Mouse (Mus musculus): ENCODE results near the gene Rd3. TPM values are rescaled to one million over a fixed set of nuclear protein-coding genes. Genes with fewer than 3 reads are reported as not detected.

The Rd3 gene
- polyA plus RNA-seq (2014; fragmentation: Illumina TruSeq; extraction: RNeasy Lipid Tissue Mini Kit (QIAGEN cat#74804); ENCODE audit: low read depth, low replicate concordance) = not detected

GRCm38 (mm10) chr1:191977187-191977586 lies at the start of gene Rd3:
Gene Rd3 (plus strand): TSS chr1:191977370.

Other genes starting within 250 kb of the Rd3 start
- not detected for gene Nek2, start 155.9 kb upstream of the Rd3 start, polyA plus RNA-seq (2014; fragmentation: Illumina TruSeq; extraction: RNeasy Lipid Tissue Mini Kit (QIAGEN cat#74804); ENCODE audit: low read depth, low replicate concordance)
- gene Slc30a1, start 70.6 kb upstream of the Rd3 start, polyA plus RNA-seq (2014; fragmentation: Illumina TruSeq; extraction: RNeasy Lipid Tissue Mini Kit (QIAGEN cat#74804); ENCODE audit: low read depth, low replicate concordance) = 8.0 TPM
- gene Traf5, start 115.2 kb downstream of the Rd3 start, polyA plus RNA-seq (2014; fragmentation: Illumina TruSeq; extraction: RNeasy Lipid Tissue Mini Kit (QIAGEN cat#74804); ENCODE audit: low read depth, low replicate concordance) = 6.0 TPM
- 30.9 TPM for gene Rcor3, start 160.7 kb downstream of the Rd3 start, polyA plus RNA-seq (2014; fragmentation: Illumina TruSeq; extraction: RNeasy Lipid Tissue Mini Kit (QIAGEN cat#74804); ENCODE audit: low read depth, low replicate concordance)
- gene Kcnh1, start 213.4 kb downstream of the Rd3 start, polyA plus RNA-seq (2014; fragmentation: Illumina TruSeq; extraction: RNeasy Lipid Tissue Mini Kit (QIAGEN cat#74804); ENCODE audit: low read depth, low replicate concordance) = not detected